Mouse (Mus musculus): ENCODE measurements at regions not wholly inside any gene's neighbourhood (a gene's known extent, or its start where the extent isn't known, plus 50 kb on each side); places are given as distances from the start of the nearest gene placed in this dataset.

DNA sequence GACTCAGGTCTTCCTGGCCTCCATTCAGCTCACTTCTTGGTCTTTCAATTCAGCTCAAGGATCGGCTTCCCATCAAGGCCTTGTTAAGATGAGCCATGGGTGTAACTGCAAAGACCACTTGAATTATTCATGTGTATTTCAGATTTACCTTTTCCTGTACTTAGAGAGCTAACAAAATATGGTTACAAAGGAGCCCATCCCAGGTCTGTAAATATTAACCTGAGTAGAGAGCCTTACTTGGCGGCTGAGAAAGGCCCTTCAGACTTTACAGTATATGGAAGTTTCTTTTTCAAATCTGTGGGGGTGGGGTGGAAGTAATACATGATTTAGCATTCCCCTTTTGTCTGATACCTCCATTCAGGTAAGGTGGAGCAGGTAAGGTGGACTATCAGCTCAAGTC lies 735.7 kb downstream of the 1700064H15Rik start:
- H3K36me3 ChIP-seq (ENCODE audit: control insufficient read depth, insufficient read depth, low read length), result no peaks in the 10 kb centered on the region
- no peaks in the 10 kb centered on the region for H3K27me3 ChIP-seq (ENCODE audit: control insufficient read depth, insufficient read depth, low read length)
- H3K27ac ChIP-seq (ENCODE audit: insufficient read depth, low read length), result no peak overlapping the region
- DNase-seq (ENCODE audit: low read depth in 1 of 2, low spot score in 2 of 2), result no peak
- WGBS, result 92% methylated on average over 2 of the region's 2 CpGs
- no peak for TF ChIP-seq POLR2A (IDR thresholded peaks at IDR 0.05; ENCODE audit: low read depth, low read length)
- TF ChIP-seq CTCF (IDR thresholded peaks at IDR 0.05; ENCODE audit: extremely low read depth, insufficient read depth, insufficient read length, insufficient replicate concordance), result no peak
- H3K4me3 ChIP-seq (ENCODE audit: extremely low read depth, insufficient read depth, insufficient read length), result no peak overlapping the region
- H3K4me1 ChIP-seq (ENCODE audit: control insufficient read depth, insufficient read depth, insufficient read length), result no peaks in the 10 kb centered on the region

GRCm38 (mm10) chr3:18905769-18906168 lies 722.7 kb downstream of the 1700064H15Rik start:
- WGBS, result 9% methylated on average over 3 of the region's 3 CpGs
- Histone ChIP-seq H3K36me3 (ENCODE audit: control insufficient read depth, insufficient read depth, low read length) (no peaks in the 10 kb centered on the region), H3K4me3 (ENCODE audit: extremely low read depth, insufficient read depth, insufficient read length) (no peak overlapping the region), H3K4me1 (ENCODE audit: control insufficient read depth, insufficient read depth, insufficient read length) (no peaks in the 10 kb centered on the region), H3K27me3 (ENCODE audit: control insufficient read depth, insufficient read depth, low read length) (no peaks in the 10 kb centered on the region), H3K27ac (ENCODE audit: insufficient read depth, low read length) (no peak overlapping the region)
- TF ChIP-seq CTCF (IDR thresholded peaks at IDR 0.05; ENCODE audit: extremely low read depth, insufficient read depth, insufficient read length, insufficient replicate concordance) (no peak), POLR2A (IDR thresholded peaks at IDR 0.05; ENCODE audit: low read depth, low read length) (no peak)
- no peak for DNase-seq (ENCODE audit: low read depth in 1 of 2, low spot score in 2 of 2)

DNA sequence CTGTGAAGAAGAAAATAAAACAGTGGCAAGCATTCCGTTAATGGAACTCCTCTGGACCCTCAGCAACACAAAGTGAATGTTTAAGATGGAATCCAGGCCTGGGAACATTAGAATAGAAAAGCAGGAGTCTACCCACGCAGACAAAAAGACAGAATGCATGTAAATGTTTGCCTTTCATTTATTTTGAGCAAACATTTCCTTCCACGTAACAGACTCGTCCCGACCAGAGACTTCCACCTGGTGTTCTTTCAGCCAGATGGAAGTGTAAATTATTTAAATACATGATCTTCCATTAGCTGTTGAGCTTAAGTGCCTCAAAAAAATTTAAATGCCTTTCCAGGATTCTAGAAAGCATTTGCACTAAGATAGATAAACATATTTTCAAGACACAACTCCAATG lies 722.3 kb downstream of the 1700064H15Rik start:
- WGBS, result 68% methylated on average over 5 of the region's 5 CpGs
- H3K4me3 ChIP-seq (ENCODE audit: extremely low read depth, insufficient read depth, insufficient read length), result no peak overlapping the region
- no peaks in the 10 kb centered on the region for H3K36me3 ChIP-seq (ENCODE audit: control insufficient read depth, insufficient read depth, low read length)
- H3K4me1 ChIP-seq (ENCODE audit: control insufficient read depth, insufficient read depth, insufficient read length), result no peaks in the 10 kb centered on the region
- TF ChIP-seq CTCF (IDR thresholded peaks at IDR 0.05; ENCODE audit: extremely low read depth, insufficient read depth, insufficient read length, insufficient replicate concordance), result no peak
- no peak for TF ChIP-seq POLR2A (IDR thresholded peaks at IDR 0.05; ENCODE audit: low read depth, low read length)
- H3K27ac ChIP-seq (ENCODE audit: insufficient read depth, low read length), result no peak overlapping the region
- DNase-seq (ENCODE audit: low read depth in 1 of 2, low spot score in 2 of 2), result no peak
- H3K27me3 ChIP-seq (ENCODE audit: control insufficient read depth, insufficient read depth, low read length), result no peaks in the 10 kb centered on the region

GRCm38 (mm10) chr3:18908737-18909136 lies 719.7 kb downstream of the 1700064H15Rik start:
- Histone ChIP-seq H3K4me1 (ENCODE audit: control insufficient read depth, insufficient read depth, insufficient read length) (no peaks in the 10 kb centered on the region), H3K4me3 (ENCODE audit: extremely low read depth, insufficient read depth, insufficient read length) (no peak overlapping the region), H3K27ac (ENCODE audit: insufficient read depth, low read length) (no peak overlapping the region), H3K27me3 (ENCODE audit: control insufficient read depth, insufficient read depth, low read length) (no peaks in the 10 kb centered on the region), H3K36me3 (ENCODE audit: control insufficient read depth, insufficient read depth, low read length) (no peaks in the 10 kb centered on the region)
- 89% methylated on average over 1 of the region's 1 CpGs for WGBS
- DNase-seq (ENCODE audit: low read depth in 1 of 2, low spot score in 2 of 2), result no peak
- TF ChIP-seq POLR2A (IDR thresholded peaks at IDR 0.05; ENCODE audit: low read depth, low read length) (no peak), CTCF (IDR thresholded peaks at IDR 0.05; ENCODE audit: extremely low read depth, insufficient read depth, insufficient read length, insufficient replicate concordance) (no peak)

DNA sequence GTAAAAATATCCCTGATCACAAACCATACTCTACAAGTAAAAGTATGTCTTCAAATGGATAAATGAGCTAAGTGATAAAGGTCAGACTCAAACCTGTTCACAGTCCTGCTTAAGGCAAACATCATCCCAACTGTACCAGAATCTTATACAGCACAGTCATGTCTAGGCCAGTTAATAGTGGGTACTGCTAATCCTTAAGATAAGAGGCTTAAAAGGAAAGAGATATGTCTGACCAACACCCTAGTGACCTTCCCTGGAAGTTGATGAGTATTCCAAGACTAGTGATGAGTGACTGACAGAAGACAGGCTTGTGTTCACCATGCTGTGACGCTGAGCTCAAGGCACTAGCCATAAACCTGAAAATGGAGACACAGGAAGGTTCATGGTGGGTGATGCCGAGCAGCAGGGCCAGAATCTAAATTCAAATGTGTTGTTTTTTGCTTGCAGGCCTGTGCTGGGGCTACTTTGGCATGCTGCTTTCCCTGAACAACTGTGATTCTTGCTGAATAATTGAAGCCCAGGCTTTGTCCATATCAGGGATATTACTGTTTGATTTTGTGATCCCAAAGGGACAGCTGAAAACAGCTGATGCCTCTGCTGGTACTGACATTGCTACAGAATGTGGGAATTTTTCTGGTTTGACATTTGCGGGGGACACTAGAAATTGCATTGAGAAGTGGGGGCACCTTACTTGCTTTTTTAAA lies 699.9 kb downstream of the 1700064H15Rik start:
- WGBS, result 83% methylated on average over 3 of the region's 3 CpGs
- no peaks in the 10 kb centered on the region for H3K27me3 ChIP-seq (ENCODE audit: control insufficient read depth, insufficient read depth, low read length)
- TF ChIP-seq CTCF (IDR thresholded peaks at IDR 0.05; ENCODE audit: extremely low read depth, insufficient read depth, insufficient read length, insufficient replicate concordance) (no peak), POLR2A (IDR thresholded peaks at IDR 0.05; ENCODE audit: low read depth, low read length) (no peak)
- no peak overlapping the region for H3K4me3 ChIP-seq (ENCODE audit: extremely low read depth, insufficient read depth, insufficient read length)
- no peaks in the 10 kb centered on the region for H3K4me1 ChIP-seq (ENCODE audit: control insufficient read depth, insufficient read depth, insufficient read length)
- H3K27ac ChIP-seq (ENCODE audit: insufficient read depth, low read length), result no peak overlapping the region
- H3K36me3 ChIP-seq (ENCODE audit: control insufficient read depth, insufficient read depth, low read length), result no peaks in the 10 kb centered on the region
- DNase-seq (ENCODE audit: low read depth in 1 of 2, low spot score in 2 of 2), result no peak

DNA sequence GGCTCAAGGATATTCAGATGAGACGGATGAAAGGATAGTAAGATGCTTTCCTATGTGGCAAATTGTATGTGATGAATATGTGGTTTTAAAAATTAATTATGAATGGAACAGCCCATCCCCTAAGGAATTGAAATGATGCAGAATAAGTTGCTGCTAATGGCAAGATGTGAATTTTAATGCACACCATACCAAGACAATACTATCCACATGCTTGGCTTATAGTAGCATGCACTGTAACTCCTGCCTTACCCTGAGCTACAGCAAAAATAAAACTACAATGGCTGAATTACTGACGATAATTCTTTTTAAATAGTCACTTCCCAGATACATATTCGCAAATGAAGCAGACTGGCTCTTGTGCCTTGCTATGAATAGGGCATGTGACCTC lies 699.4 kb downstream of the 1700064H15Rik start:
- H3K4me3 ChIP-seq (ENCODE audit: extremely low read depth, insufficient read depth, insufficient read length), result no peak overlapping the region
- DNase-seq (ENCODE audit: low read depth in 1 of 2, low spot score in 2 of 2), result no peak
- no peaks in the 10 kb centered on the region for H3K27me3 ChIP-seq (ENCODE audit: control insufficient read depth, insufficient read depth, low read length)
- H3K36me3 ChIP-seq (ENCODE audit: control insufficient read depth, insufficient read depth, low read length), result no peaks in the 10 kb centered on the region
- no peaks in the 10 kb centered on the region for H3K4me1 ChIP-seq (ENCODE audit: control insufficient read depth, insufficient read depth, insufficient read length)
- 79% methylated on average over 3 of the region's 3 CpGs for WGBS
- H3K27ac ChIP-seq (ENCODE audit: insufficient read depth, low read length), result no peak overlapping the region
- no peak for TF ChIP-seq CTCF (IDR thresholded peaks at IDR 0.05; ENCODE audit: extremely low read depth, insufficient read depth, insufficient read length, insufficient replicate concordance)
- TF ChIP-seq POLR2A (IDR thresholded peaks at IDR 0.05; ENCODE audit: low read depth, low read length), result no peak

- TF ChIP-seq POLR2A (IDR thresholded peaks at IDR 0.05; ENCODE audit: low read depth, low read length) (no peak), CTCF (IDR thresholded peaks at IDR 0.05; ENCODE audit: extremely low read depth, insufficient read depth, insufficient read length, insufficient replicate concordance) (no peak)
- WGBS, result 77% methylated on average over 13 of the region's 13 CpGs
Measured at GRCm38 (mm10) chr3:18932983-18933726, 695.3 kb downstream of the 1700064H15Rik start.

More at GRCm38 (mm10) chr3:18932983-18933726, 695.3 kb downstream of the 1700064H15Rik start:
- Histone ChIP-seq H3K27me3 (ENCODE audit: control insufficient read depth, insufficient read depth, low read length) (no peaks in the 10 kb centered on the region), H3K27ac (ENCODE audit: insufficient read depth, low read length) (no peak overlapping the region), H3K4me3 (ENCODE audit: extremely low read depth, insufficient read depth, insufficient read length) (no peak overlapping the region), H3K4me1 (ENCODE audit: control insufficient read depth, insufficient read depth, insufficient read length) (no peaks in the 10 kb centered on the region), H3K36me3 (ENCODE audit: control insufficient read depth, insufficient read depth, low read length) (no peaks in the 10 kb centered on the region)
- DNase-seq (ENCODE audit: low read depth in 1 of 2, low spot score in 2 of 2), result no peak

Data from spleen, adult 2 months (tissue).